Mouse (Mus musculus): ENCODE measurements at regions not wholly inside any gene's neighbourhood (a gene's known extent, or its start where the extent isn't known, plus 50 kb on each side); places are given as distances from the start of the nearest gene placed in this dataset.

DNA sequence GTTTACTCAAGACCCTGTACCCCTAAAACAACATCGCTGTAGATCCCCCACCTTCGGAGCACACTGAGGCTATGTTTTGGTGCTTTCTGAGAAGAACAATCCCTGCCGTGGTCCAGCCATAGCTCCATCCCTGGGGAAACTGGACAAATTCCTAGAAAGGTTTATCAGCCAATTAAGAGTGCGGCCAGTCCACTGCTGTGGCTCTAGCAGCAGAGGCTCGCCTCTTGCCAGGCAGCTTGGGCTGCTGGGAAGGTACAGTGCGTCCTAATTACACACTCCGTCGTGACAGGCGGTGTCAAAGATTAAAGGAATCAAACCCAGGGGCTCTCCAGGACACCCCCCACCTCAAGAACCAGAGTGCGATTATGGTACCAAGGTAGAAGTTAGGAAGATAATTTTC, 116.4 kb upstream of the Sdk2 start:
- Histone ChIP-seq H3K4me1 (peaks cover 9% of the 10 kb centered on the region), H3K9ac (no peak overlapping the region), H3K9me3 (replicated peaks) (no peaks in the 10 kb centered on the region), H3K36me3 (no peaks in the 10 kb centered on the region), H3K27ac (replicated peaks) (no peak overlapping the region), H3K27me3 (no peaks in the 10 kb centered on the region), H3K4me2 (replicated peaks) (no peak overlapping the region), H3K4me3 (replicated peaks) (no peak overlapping the region)
- 83% methylated on average over 10 of the region's 10 CpGs for WGBS
- no peak for ATAC-seq (ENCODE audit: insufficient number of reproducible peaks, low FRiP score, low TSS enrichment, low read depth)

DNA sequence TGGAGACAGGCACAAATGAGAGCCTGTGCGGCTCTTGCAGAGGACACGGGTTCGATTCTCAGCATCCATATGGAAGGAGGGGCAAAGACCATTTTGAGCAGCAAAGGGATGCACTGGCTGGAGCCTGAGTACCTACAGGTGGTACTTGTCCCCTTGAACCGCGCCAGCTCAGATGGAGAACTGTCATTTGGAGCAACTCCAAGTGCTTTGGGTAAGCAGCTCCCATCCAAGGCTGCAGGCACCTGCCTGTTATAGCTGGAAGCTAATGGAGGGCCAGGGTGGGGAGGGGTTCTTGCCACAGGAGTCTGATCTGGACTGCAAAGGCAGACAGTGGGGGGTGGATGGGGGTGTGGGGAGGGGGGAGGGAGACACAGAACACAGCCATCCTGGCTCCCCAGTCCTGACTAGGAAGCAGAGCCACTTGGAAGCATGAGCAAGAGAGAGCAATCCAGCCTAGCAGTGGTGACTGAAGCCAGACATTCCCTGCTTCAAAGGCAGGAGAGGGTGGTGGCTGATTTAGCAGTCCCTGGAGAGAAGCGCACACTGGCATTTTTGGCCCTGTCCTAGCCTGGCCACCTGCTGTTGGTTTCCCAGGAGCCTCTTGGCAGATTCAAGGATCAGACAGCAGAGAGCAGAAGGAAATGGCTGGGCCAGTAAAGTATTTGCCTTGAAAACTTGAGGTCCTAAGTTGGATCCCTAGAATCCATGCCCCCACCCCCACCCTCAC, 112.1 kb upstream of the Sdk2 start:
- H3K9ac ChIP-seq: no peak overlapping the region
- no peaks in the 10 kb centered on the region for H3K27me3 ChIP-seq
- no peak for ATAC-seq (ENCODE audit: insufficient number of reproducible peaks, low FRiP score, low TSS enrichment, low read depth)
- no peak overlapping the region for H3K4me2 ChIP-seq (replicated peaks)
- no peaks in the 10 kb centered on the region for H3K9me3 ChIP-seq (replicated peaks)
- H3K4me1 ChIP-seq: peaks cover 33% of the 10 kb centered on the region
- H3K27ac ChIP-seq (replicated peaks): no peak overlapping the region
- no peak overlapping the region for H3K4me3 ChIP-seq (replicated peaks)
- H3K36me3 ChIP-seq: no peaks in the 10 kb centered on the region
- WGBS: 57% methylated on average over 6 of the region's 6 CpGs

DNA sequence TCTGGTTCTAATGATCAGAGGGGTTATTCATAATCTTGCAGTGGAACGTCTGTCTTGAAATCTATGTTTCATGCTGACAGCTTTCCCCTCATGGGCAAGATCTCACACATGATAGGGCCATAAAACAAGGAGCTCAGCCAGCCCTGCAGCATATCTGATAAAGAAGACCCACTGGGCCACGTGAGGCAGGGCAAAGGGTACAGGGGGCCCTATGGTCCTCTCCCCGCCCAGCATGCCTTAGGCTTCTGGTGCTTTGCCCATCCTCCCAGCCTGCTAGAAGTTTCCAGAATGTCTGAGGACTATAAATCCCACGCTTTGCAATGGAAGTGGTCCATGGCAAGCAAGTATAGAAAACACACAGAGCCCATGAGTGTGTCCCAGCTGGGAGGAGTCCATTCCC, 110.9 kb upstream of the Sdk2 start:
- H3K9ac ChIP-seq: no peak overlapping the region
- no peaks in the 10 kb centered on the region for H3K36me3 ChIP-seq
- H3K4me1 ChIP-seq: peaks cover 33% of the 10 kb centered on the region
- H3K27ac ChIP-seq (replicated peaks): no peak overlapping the region; the same call in 1 of the 2 replicates
- H3K9me3 ChIP-seq (replicated peaks): no peaks in the 10 kb centered on the region
- no peaks in the 10 kb centered on the region for H3K27me3 ChIP-seq
- no peak overlapping the region for H3K4me2 ChIP-seq (replicated peaks)
- H3K4me3 ChIP-seq (replicated peaks): no peak overlapping the region
- no peak for ATAC-seq (ENCODE audit: insufficient number of reproducible peaks, low FRiP score, low TSS enrichment, low read depth)
- 45% methylated on average over 4 of the region's 4 CpGs for WGBS

DNA sequence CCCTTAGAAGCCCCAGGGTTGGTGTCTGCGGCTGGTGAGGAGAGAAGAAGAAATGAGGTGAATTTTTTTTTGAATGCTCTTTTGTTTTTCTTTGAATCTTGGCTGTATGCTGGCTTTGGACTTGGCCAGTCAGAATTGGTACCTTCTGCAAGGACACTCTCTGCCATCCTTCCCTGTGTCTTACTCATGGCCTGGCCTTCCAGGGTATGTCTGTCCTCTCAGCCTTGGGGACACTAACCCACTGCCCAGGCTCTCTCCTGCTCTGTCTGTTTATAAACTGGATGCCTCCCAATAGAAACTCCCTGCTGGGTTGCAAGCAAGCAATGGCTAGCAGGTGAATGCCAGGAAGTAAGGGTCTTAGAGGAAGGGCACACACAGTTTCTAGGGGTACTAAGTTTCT, 110.4 kb upstream of the Sdk2 start:
- no peak overlapping the region for H3K4me3 ChIP-seq (replicated peaks)
- H3K27me3 ChIP-seq: no peaks in the 10 kb centered on the region
- no peak overlapping the region for H3K4me2 ChIP-seq (replicated peaks)
- no peak overlapping the region for H3K9ac ChIP-seq
- no peaks in the 10 kb centered on the region for H3K36me3 ChIP-seq
- H3K27ac ChIP-seq (replicated peaks): no peak overlapping the region
- H3K4me1 ChIP-seq: peaks cover 33% of the 10 kb centered on the region
- ATAC-seq (ENCODE audit: insufficient number of reproducible peaks, low FRiP score, low TSS enrichment, low read depth): no peak
- H3K9me3 ChIP-seq (replicated peaks): no peaks in the 10 kb centered on the region
- 94% methylated on average over 1 of the region's 1 CpGs for WGBS

DNA sequence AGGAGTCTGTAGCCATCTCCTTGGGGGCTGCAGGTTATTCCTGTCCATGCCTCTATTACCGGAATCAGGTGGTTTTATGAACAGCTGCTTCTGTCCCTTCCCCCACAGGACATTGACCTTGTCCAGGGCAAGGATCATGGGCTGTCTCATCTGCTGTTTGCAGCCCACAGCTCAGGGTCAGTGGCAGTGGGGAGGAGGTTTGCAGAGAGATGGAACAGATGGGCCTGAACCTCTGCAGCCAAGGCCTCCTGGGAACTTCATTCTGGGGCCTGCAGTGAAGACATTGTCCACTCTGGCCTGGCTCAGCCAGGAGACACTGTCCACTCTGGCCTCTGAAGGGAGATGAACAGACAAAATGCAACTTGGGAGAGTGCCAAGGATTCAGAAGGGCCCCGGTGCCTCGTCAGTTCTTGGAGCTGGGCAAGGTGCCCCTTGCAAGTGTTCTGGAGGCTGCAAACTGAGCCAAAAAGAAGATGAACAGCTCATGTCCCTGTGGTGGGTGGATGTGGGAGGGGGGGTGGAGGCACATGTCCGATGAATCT, 109.9 kb upstream of the Sdk2 start:
- WGBS: 38% methylated on average over 4 of the region's 4 CpGs
- no peak for ATAC-seq (ENCODE audit: insufficient number of reproducible peaks, low FRiP score, low TSS enrichment, low read depth)
- no peak overlapping the region for H3K27ac ChIP-seq (replicated peaks)

DNA sequence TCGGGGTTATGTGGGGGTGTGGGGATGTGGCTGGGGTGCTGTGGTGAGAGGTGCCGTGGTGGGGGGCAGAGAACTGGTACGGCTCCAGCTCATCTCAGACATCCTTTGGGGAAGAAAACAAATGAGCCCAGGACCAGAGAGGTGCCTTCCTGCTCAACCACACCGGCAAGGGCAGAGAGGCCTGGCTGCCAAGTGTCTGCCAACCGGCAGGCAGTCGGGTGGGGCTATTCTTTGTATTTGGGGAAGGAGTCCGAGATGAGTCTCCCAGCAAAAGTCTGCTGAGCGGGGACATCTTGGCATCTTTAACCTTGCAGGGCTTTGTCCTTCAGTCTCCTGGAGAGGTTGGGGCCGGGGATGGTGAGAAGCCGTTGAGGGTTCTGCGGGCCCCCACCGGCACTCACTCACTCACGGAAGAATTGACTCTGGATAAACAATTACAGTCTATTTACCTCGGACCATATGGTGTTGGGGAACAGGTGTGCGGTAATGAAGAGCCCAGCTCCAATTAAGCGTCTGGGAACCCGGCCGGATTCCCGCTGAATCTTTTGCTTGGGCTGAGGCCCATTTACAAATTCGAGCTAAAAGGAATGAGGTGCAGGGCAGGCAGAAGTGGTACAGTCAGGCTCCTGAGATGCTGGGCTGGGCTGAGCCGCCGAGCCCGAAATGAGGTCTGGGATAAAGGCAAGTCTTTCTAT, 108.7 kb upstream of the Sdk2 start:
- no peak overlapping the region for H3K9ac ChIP-seq
- WGBS: 34% methylated on average over 23 of the region's 23 CpGs
- H3K27ac ChIP-seq (replicated peaks): peak overlapping the region; percentile 51; the same call in 1 of the 2 replicates
- H3K27me3 ChIP-seq: no peaks in the 10 kb centered on the region
- no peak overlapping the region for H3K4me3 ChIP-seq (replicated peaks)
- no peaks in the 10 kb centered on the region for H3K9me3 ChIP-seq (replicated peaks)
- no peaks in the 10 kb centered on the region for H3K36me3 ChIP-seq
- H3K4me1 ChIP-seq: peaks cover 37% of the 10 kb centered on the region
- no peak overlapping the region for H3K4me2 ChIP-seq (replicated peaks)
- ATAC-seq (ENCODE audit: insufficient number of reproducible peaks, low FRiP score, low TSS enrichment, low read depth): no peak

More for the DNA sequence above, 109.9 kb upstream of the Sdk2 start:
- Histone ChIP-seq H3K27me3 (no peaks in the 10 kb centered on the region), H3K9ac (no peak overlapping the region), H3K4me1 (peaks cover 33% of the 10 kb centered on the region), H3K4me3 (replicated peaks) (no peak overlapping the region), H3K36me3 (no peaks in the 10 kb centered on the region), H3K4me2 (replicated peaks) (no peak overlapping the region), H3K9me3 (replicated peaks) (no peaks in the 10 kb centered on the region)

DNA sequence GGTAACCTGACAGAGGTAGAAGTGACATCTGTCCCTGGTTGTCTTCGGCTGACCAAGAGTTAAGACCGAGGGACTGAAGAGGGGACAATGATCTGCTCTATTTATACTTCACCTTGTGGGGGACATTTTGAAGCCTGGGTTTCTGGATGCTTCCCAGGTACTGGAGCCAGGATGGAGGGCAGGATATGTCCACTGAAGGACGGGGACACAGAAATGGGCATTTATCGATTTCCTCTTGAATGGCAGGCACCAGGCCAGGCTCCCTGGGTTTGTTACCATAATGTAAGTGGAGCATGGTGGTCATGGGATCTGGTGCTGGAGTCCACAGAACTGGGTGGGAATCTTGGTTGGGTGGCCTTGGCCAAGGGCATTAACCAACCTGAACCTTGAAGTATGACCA, 108.0 kb upstream of the Sdk2 start:
- ATAC-seq (ENCODE audit: insufficient number of reproducible peaks, low FRiP score, low TSS enrichment, low read depth): no peak
- no peaks in the 10 kb centered on the region for H3K27me3 ChIP-seq
- H3K4me2 ChIP-seq (replicated peaks): no peak overlapping the region
- H3K4me1 ChIP-seq: peaks cover 37% of the 10 kb centered on the region
- H3K9me3 ChIP-seq (replicated peaks): no peaks in the 10 kb centered on the region
- 88% methylated on average over 4 of the region's 4 CpGs for WGBS
- no peaks in the 10 kb centered on the region for H3K36me3 ChIP-seq
- H3K27ac ChIP-seq (replicated peaks): no peak overlapping the region
- no peak overlapping the region for H3K4me3 ChIP-seq (replicated peaks)
- no peak overlapping the region for H3K9ac ChIP-seq

DNA sequence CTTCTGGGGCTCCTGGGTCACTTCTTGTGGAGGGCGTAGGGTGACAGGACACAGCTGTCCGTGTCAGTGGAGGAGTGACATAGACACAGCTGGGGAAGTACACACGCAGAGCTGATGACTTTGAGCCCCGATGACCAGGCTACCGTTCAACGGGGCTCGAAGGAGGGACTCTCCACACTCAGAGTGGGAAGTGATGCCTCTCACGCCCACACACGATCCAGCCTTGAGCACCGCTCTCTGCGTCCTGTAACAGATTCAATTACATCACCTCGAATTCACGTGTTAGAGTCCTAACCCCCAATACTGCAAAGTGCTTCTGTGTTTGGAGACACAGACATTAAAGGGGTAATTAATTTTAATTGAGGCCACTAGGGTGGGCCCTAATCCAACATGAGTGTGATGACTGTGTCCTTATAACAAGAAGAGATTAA, 101.4 kb upstream of the Sdk2 start:
- Histone ChIP-seq H3K27me3 (no peaks in the 10 kb centered on the region), H3K4me2 (replicated peaks) (no peak overlapping the region), H3K36me3 (no peaks in the 10 kb centered on the region), H3K27ac (replicated peaks) (no peak overlapping the region), H3K9ac (no peak overlapping the region), H3K9me3 (replicated peaks) (no peaks in the 10 kb centered on the region), H3K4me1 (peaks cover 12% of the 10 kb centered on the region; the same call in 1 of the 2 replicates), H3K4me3 (replicated peaks) (no peak overlapping the region)
- 67% methylated on average over 13 of the region's 13 CpGs for WGBS
- ATAC-seq (ENCODE audit: insufficient number of reproducible peaks, low FRiP score, low TSS enrichment, low read depth): no peak

DNA sequence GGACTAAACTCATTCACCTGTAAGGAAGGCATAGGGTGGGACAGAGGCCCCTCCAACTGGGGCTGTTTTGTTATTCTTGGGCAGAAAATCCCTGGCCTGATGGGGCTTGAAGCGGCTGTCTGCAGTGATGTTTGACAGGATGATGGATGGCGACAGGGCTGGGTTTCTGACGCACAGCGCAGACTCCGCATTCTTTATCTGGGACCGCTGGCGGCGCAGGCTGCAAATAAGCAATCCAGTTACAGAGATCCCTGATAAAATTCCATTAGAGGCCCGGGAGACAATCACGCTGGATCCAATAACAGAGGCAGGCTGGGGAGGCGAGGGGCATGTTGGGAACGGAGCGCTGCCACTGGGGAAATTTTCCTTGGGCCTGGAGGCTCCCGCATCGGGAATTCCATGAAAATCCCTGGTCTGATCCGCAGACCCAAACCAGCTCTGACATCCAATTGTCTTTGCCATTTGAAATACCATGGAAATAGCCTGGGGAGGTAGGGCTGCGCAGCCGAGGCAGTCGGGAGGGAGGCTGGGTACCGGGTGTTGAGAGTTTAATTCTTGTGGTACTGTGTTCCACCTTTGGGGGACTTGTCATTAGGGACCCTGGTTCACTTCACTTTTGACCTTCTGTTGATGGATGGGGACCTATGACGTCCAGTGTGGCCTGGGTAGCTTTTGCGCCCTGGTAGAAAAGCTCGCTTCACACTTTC, 99.0 kb upstream of the Sdk2 start:
- H3K9ac ChIP-seq: no peak overlapping the region
- no peak overlapping the region for H3K4me3 ChIP-seq (replicated peaks)
- no peaks in the 10 kb centered on the region for H3K27me3 ChIP-seq
- WGBS: 19% methylated on average over 23 of the region's 23 CpGs
- H3K4me1 ChIP-seq: peaks cover 9% of the 10 kb centered on the region; the same call in 1 of the 2 replicates
- H3K36me3 ChIP-seq: no peaks in the 10 kb centered on the region
- H3K9me3 ChIP-seq (replicated peaks): no peaks in the 10 kb centered on the region
- H3K27ac ChIP-seq (replicated peaks): no peak overlapping the region
- ATAC-seq (ENCODE audit: insufficient number of reproducible peaks, low FRiP score, low TSS enrichment, low read depth): no peak
- peak overlapping the region; percentile 25; the same call in 1 of the 2 replicates for H3K4me2 ChIP-seq (replicated peaks)

DNA sequence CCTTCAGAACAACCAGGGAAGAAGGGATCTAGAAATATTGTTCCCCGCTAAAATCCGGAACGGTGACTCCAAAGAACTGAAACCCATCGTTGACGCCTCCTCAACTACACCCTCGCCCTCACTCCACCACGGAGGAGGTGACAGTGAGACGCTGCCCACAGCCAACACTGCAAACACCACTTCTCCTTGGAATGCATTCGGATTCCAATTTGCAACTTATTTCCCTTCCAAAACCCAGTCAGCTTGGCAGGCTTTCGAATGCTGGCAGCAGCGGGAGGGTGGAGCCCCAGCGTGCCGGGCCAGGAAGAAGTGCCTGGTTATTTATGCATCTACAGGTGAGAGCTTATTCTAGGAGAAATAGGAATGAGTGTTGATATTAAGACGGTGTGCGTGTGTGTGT, 85.9 kb upstream of the Sdk2 start:
- Histone ChIP-seq H3K4me3 (replicated peaks) (no peak overlapping the region), H3K9me3 (replicated peaks) (no peaks in the 10 kb centered on the region), H3K4me2 (replicated peaks) (no peak overlapping the region), H3K27me3 (no peaks in the 10 kb centered on the region; the same call in 1 of the 2 replicates), H3K27ac (replicated peaks) (no peak overlapping the region), H3K4me1 (0 out of 2 replicates have a peak, but pooled peaks cover 5% of the 10 kb centered on the region), H3K36me3 (no peaks in the 10 kb centered on the region), H3K9ac (no peak overlapping the region)
- 70% methylated on average over 15 of the region's 15 CpGs for WGBS
- no peak for ATAC-seq (ENCODE audit: insufficient number of reproducible peaks, low FRiP score, low TSS enrichment, low read depth)

DNA sequence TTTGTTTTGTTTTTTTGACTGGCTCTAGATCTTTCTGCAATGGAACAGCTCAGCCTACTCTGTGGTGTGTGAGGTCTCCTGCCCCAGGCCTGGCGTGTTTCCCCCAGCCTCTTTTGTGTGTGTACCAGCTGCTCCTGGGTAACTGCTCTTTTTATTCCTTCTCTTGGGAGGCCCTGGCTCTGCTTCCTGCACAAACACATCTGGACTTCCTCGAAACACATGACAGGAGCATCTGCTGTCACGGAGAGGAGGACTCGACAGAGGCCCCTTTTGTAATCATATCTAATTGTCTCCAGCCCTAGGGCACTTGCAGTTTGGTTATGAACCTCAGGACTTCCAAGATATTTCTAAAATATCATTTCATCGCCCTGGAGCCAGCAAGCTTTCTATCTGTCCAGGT, 79.5 kb upstream of the Sdk2 start:
- Histone ChIP-seq H3K27me3 (no peaks in the 10 kb centered on the region), H3K9ac (no peak overlapping the region), H3K4me1 (peaks cover 12% of the 10 kb centered on the region), H3K36me3 (no peaks in the 10 kb centered on the region), H3K27ac (replicated peaks) (no peak overlapping the region), H3K4me3 (replicated peaks) (no peak overlapping the region), H3K4me2 (replicated peaks) (no peak overlapping the region), H3K9me3 (replicated peaks) (no peaks in the 10 kb centered on the region)
- WGBS: 10% methylated on average over 5 of the region's 5 CpGs
- peak; percentile 60; the same call in 1 of the 2 replicates for ATAC-seq (ENCODE audit: insufficient number of reproducible peaks, low FRiP score, low TSS enrichment, low read depth)

All from embryonic facial prominence, embryonic 15.5 days (tissue).